Mouse (Mus musculus): ENCODE measurements at regions not wholly inside any gene's neighbourhood (a gene's known extent, or its start where the extent isn't known, plus 50 kb on each side); places are given as distances from the start of the nearest gene placed in this dataset.

GRCm38 (mm10) chr4:22090536-22090935, 159.4 kb downstream of the Faxc start:
- Histone ChIP-seq H3K9ac (replicated peaks; ENCODE audit: low read depth, low read length) (no peak overlapping the region), H3K27me3 (ENCODE audit: control insufficient read depth, insufficient read depth, low read length) (no peaks in the 10 kb centered on the region), H3K4me2 (ENCODE audit: low read depth, low read length) (no peak overlapping the region), H3K36me3 (replicated peaks; ENCODE audit: control insufficient read depth, insufficient read depth, low read length) (no peaks in the 10 kb centered on the region), H3K4me1 (ENCODE audit: control insufficient read depth, insufficient read depth) (no peaks in the 10 kb centered on the region), H3K9me3 (replicated peaks; ENCODE audit: control insufficient read depth, low read length) (no peaks in the 10 kb centered on the region), H3K27ac (ENCODE audit: low read depth) (no peak overlapping the region), H3K4me3 (ENCODE audit: low read depth, low read length) (no peak overlapping the region)
- ATAC-seq (ENCODE audit: insufficient read depth, low read depth) (no peak), DNase-seq (ENCODE audit: low spot score) (no peak)
- no peak for TF ChIP-seq EP300 (IDR thresholded peaks at IDR 0.05; ENCODE audit: low read depth)
- TF ChIP-seq CTCF (IDR thresholded peaks at IDR 0.05; ENCODE audit: low read depth), result no peak
- WGBS, result 68% methylated on average over 11 of the region's 11 CpGs

- DNase-seq (ENCODE audit: low spot score) (no peak), ATAC-seq (ENCODE audit: insufficient read depth, low read depth) (no peak)
- H3K27me3 ChIP-seq (ENCODE audit: control insufficient read depth, insufficient read depth, low read length), result no peaks in the 10 kb centered on the region
- no peak overlapping the region for H3K4me3 ChIP-seq (ENCODE audit: low read depth, low read length)
- H3K9ac ChIP-seq (replicated peaks; ENCODE audit: low read depth, low read length), result no peak overlapping the region
- H3K9me3 ChIP-seq (replicated peaks; ENCODE audit: control insufficient read depth, low read length), result no peaks in the 10 kb centered on the region
- TF ChIP-seq EP300 (IDR thresholded peaks at IDR 0.05; ENCODE audit: low read depth) (no peak), CTCF (IDR thresholded peaks at IDR 0.05; ENCODE audit: low read depth) (no peak)
- WGBS, result 78% methylated on average over 4 of the region's 4 CpGs
- no peaks in the 10 kb centered on the region for H3K36me3 ChIP-seq (replicated peaks; ENCODE audit: control insufficient read depth, insufficient read depth, low read length)
- no peaks in the 10 kb centered on the region for H3K4me1 ChIP-seq (ENCODE audit: control insufficient read depth, insufficient read depth)
- no peak overlapping the region for H3K27ac ChIP-seq (ENCODE audit: low read depth)
- no peak overlapping the region for H3K4me2 ChIP-seq (ENCODE audit: low read depth, low read length)
Measured at GRCm38 (mm10) chr4:22092551-22092950, 161.4 kb downstream of the Faxc start.

- no peaks in the 10 kb centered on the region for H3K36me3 ChIP-seq (replicated peaks; ENCODE audit: control insufficient read depth, insufficient read depth, low read length)
- no peak overlapping the region for H3K4me3 ChIP-seq (ENCODE audit: low read depth, low read length)
- TF ChIP-seq CTCF (IDR thresholded peaks at IDR 0.05; ENCODE audit: low read depth), result no peak
- no peak for TF ChIP-seq EP300 (IDR thresholded peaks at IDR 0.05; ENCODE audit: low read depth)
- ATAC-seq (ENCODE audit: insufficient read depth, low read depth) (no peak), DNase-seq (ENCODE audit: low spot score) (no peak)
- H3K9me3 ChIP-seq (replicated peaks; ENCODE audit: control insufficient read depth, low read length), result no peaks in the 10 kb centered on the region
- no peak overlapping the region for H3K4me2 ChIP-seq (ENCODE audit: low read depth, low read length)
- WGBS, result 44% methylated on average over 11 of the region's 11 CpGs
- H3K4me1 ChIP-seq (ENCODE audit: control insufficient read depth, insufficient read depth), result no peaks in the 10 kb centered on the region
- no peaks in the 10 kb centered on the region for H3K27me3 ChIP-seq (ENCODE audit: control insufficient read depth, insufficient read depth, low read length)
- H3K9ac ChIP-seq (replicated peaks; ENCODE audit: low read depth, low read length), result no peak overlapping the region
- H3K27ac ChIP-seq (ENCODE audit: low read depth), result no peak overlapping the region
Measured at GRCm38 (mm10) chr4:22095257-22096031, 164.3 kb downstream of the Faxc start.

GRCm38 (mm10) chr4:22098605-22099004, 167.5 kb downstream of the Faxc start:
- Histone ChIP-seq H3K9ac (replicated peaks; ENCODE audit: low read depth, low read length) (no peak overlapping the region), H3K9me3 (replicated peaks; ENCODE audit: control insufficient read depth, low read length) (no peaks in the 10 kb centered on the region), H3K4me2 (ENCODE audit: low read depth, low read length) (no peak overlapping the region), H3K27ac (ENCODE audit: low read depth) (no peak overlapping the region), H3K36me3 (replicated peaks; ENCODE audit: control insufficient read depth, insufficient read depth, low read length) (no peaks in the 10 kb centered on the region), H3K4me3 (ENCODE audit: low read depth, low read length) (no peak overlapping the region), H3K27me3 (ENCODE audit: control insufficient read depth, insufficient read depth, low read length) (no peaks in the 10 kb centered on the region), H3K4me1 (ENCODE audit: control insufficient read depth, insufficient read depth) (no peaks in the 10 kb centered on the region)
- ATAC-seq (ENCODE audit: insufficient read depth, low read depth) (no peak), DNase-seq (ENCODE audit: low spot score) (no peak)
- TF ChIP-seq CTCF (IDR thresholded peaks at IDR 0.05; ENCODE audit: low read depth) (no peak), EP300 (IDR thresholded peaks at IDR 0.05; ENCODE audit: low read depth) (no peak)
- WGBS, result 83% methylated on average over 9 of the region's 9 CpGs

- Histone ChIP-seq H3K4me1 (ENCODE audit: control insufficient read depth, insufficient read depth) (no peaks in the 10 kb centered on the region), H3K36me3 (replicated peaks; ENCODE audit: control insufficient read depth, insufficient read depth, low read length) (no peaks in the 10 kb centered on the region), H3K4me3 (ENCODE audit: low read depth, low read length) (no peak overlapping the region), H3K9me3 (replicated peaks; ENCODE audit: control insufficient read depth, low read length) (no peaks in the 10 kb centered on the region), H3K27me3 (ENCODE audit: control insufficient read depth, insufficient read depth, low read length) (no peaks in the 10 kb centered on the region), H3K27ac (ENCODE audit: low read depth) (no peak overlapping the region), H3K4me2 (ENCODE audit: low read depth, low read length) (no peak overlapping the region), H3K9ac (replicated peaks; ENCODE audit: low read depth, low read length) (no peak overlapping the region)
- no peak for ATAC-seq (ENCODE audit: insufficient read depth, low read depth)
- 66% methylated on average over 5 of the region's 5 CpGs for WGBS
- TF ChIP-seq EP300 (IDR thresholded peaks at IDR 0.05; ENCODE audit: low read depth) (no peak), CTCF (IDR thresholded peaks at IDR 0.05; ENCODE audit: low read depth) (no peak)
- DNase-seq (ENCODE audit: low spot score), result no peak
Measured at GRCm38 (mm10) chr4:22102478-22102877, 171.3 kb downstream of the Faxc start.

Data from heart, postnatal 0 days (tissue).